Mouse (Mus musculus) kidney, adult 2 months (tissue): ENCODE measurements around the gene Zfp689. TPM values are rescaled to one million over a fixed set of nuclear protein-coding genes. Genes with fewer than 3 reads are reported as not detected.
A peak's percentile ranks its signal among the peaks of the same experiment; 100 is the strongest.
"Not testable (repeated sequence)": the region's sequence is repeated elsewhere in the genome, so short reads cannot be mapped to it uniquely, and the experiment has no call there.

Experiments used
- DNase-seq: peaks from one replicate; pipeline ENCODE4 v3.0.0; 2021
- H3K27ac ChIP-seq: fragments of 200-500 bp; 2 replicates; pipeline ENCODE4 v1.5.1; 2012; ENCODE audit warnings: low read depth, low read length, control low read depth, inconsistent platforms; ENCODE audit not compliant: insufficient read depth
- H3K27me3 ChIP-seq: fragments of 200-500 bp; replicated peaks from 2 replicates; pipeline ENCODE4 v1.6.1; 2012; ENCODE audit warnings: mild to moderate bottlenecking, moderate library complexity, low read length, inconsistent platforms; ENCODE audit not compliant: control insufficient read depth, insufficient read depth
- H3K36me3 ChIP-seq: fragments of 200-500 bp; 2 replicates; pipeline ENCODE4 v1.6.1; 2012; ENCODE audit warnings: mild to moderate bottlenecking, moderate library complexity, low read length, inconsistent platforms; ENCODE audit not compliant: control insufficient read depth, insufficient read depth
- H3K4me1 ChIP-seq: fragments of 200-500 bp; 2 replicates; pipeline ENCODE4 v1.6.1; 2011; ENCODE audit warnings: low read length; ENCODE audit not compliant: control insufficient read depth, insufficient read depth
- H3K4me3 ChIP-seq: fragments of 200-500 bp; 2 replicates; pipeline ENCODE4 v1.5.1; 2011; ENCODE audit warnings: mild to moderate bottlenecking, low read depth, low read length, control low read depth; ENCODE audit not compliant: insufficient read depth
- CTCF ChIP-seq: fragments of 200-500 bp; conservative IDR thresholded peaks from 2 replicates; pipeline ENCODE4 v1.5.1; 2011; ENCODE audit warnings: low read depth, mild to moderate bottlenecking, control low read depth, low read length, moderate library complexity, mixed read lengths; ENCODE audit not compliant: insufficient read depth, insufficient read length
- POLR2A ChIP-seq: fragments of 200-500 bp; IDR thresholded peaks from one replicate; pipeline ENCODE4 v1.6.1; 2011; ENCODE audit warnings: low read depth, low read length, control low read depth
- WGBS: fragments of 180-500 bp; shearing (Covaris S2); methylation state at CpG from one replicate; pipeline ENCODE4 v1.1.7; 2018; 5-methylcytosine and 5-hydroxymethylcytosine counted together
- polyA plus RNA-seq: library from polyadenylated mRNA; depleted of rRNA; stranded (reverse); fragments of >200 nt; gene quantifications from 2 replicates; pipeline ENCODE4 v1.2.3, GENCODE M21; 2012

Zfp689 gene
- polyA plus RNA-seq, 1 experiment: 3.0 TPM

- no peaks in the 10 kb centered on the region for H3K27me3 ChIP-seq
- no peak overlapping the region for H3K4me3 ChIP-seq
- TF ChIP-seq POLR2A: no peak
- no peak for TF ChIP-seq CTCF
- WGBS: 72% methylated on average over 2 of the region's 2 CpGs
- H3K36me3 ChIP-seq: no peaks in the 10 kb centered on the region
- H3K27ac ChIP-seq: peak overlapping the region; percentile 43
- peak; percentile 82 for DNase-seq
- peaks cover 4% of the 10 kb centered on the region; the same call in 1 of the 2 replicates for H3K4me1 ChIP-seq
Observed at GRCm38 (mm10) chr7:127425911-127426310, 23.0 kb downstream of the Zfp689 start.

- H3K4me3 ChIP-seq: no peak overlapping the region
- H3K36me3 ChIP-seq: no peaks in the 10 kb centered on the region
- peak overlapping the region; percentile 43 for H3K27ac ChIP-seq
- H3K27me3 ChIP-seq: no peaks in the 10 kb centered on the region
- TF ChIP-seq POLR2A (no peak), CTCF (no peak)
- 69% methylated on average over 3 of the region's 3 CpGs for WGBS
- peaks cover 4% of the 10 kb centered on the region; the same call in 1 of the 2 replicates for H3K4me1 ChIP-seq
- DNase-seq: peak; percentile 82
Observed at GRCm38 (mm10) chr7:127425291-127425690, 23.7 kb downstream of the Zfp689 start.

- Histone ChIP-seq H3K4me3 (peak overlapping the region; percentile 75), H3K27ac (peak overlapping the region; percentile 14; the same call in 1 of the 2 replicates), H3K4me1 (peaks cover 4% of the 10 kb centered on the region; the same call in 1 of the 2 replicates), H3K36me3 (peaks cover 1% of the 10 kb centered on the region; the same call in 1 of the 2 replicates), H3K27me3 (no peaks in the 10 kb centered on the region)
- under 1% methylated on average over 15 of the region's 15 CpGs for WGBS
- DNase-seq: peak; percentile 66
- TF ChIP-seq POLR2A (no peak), CTCF (no peak)
Observed at GRCm38 (mm10) chr7:127422247-127422646, 26.7 kb downstream of the Zfp689 start.

GRCm38 (mm10) chr7:127421388-127422191 lies 27.4 kb downstream of the Zfp689 start, which contains the start of gene Zfp688:
Zfp688 (minus strand) TSS chr7:127422068.
- peak; percentile 97 for DNase-seq
- H3K4me1 ChIP-seq: peaks cover 4% of the 10 kb centered on the region; the same call in 1 of the 2 replicates
- H3K36me3 ChIP-seq: peaks cover 1% of the 10 kb centered on the region; the same call in 1 of the 2 replicates
- H3K27ac ChIP-seq: peak within 1 kb of the TSS; percentile 44
- no peaks in the 10 kb centered on the region for H3K27me3 ChIP-seq
- TF ChIP-seq POLR2A (peak; percentile 56), CTCF (0 out of 2 replicates have a peak, but pooled peaks have one; percentile 17)
- WGBS: under 1% methylated on average over 48 of the region's 48 CpGs
- H3K4me3 ChIP-seq: peak within 1 kb of the TSS; percentile 75

- H3K4me1 ChIP-seq: peaks cover 2% of the 10 kb centered on the region; the same call in 1 of the 2 replicates
- no peak overlapping the region for H3K27ac ChIP-seq
- H3K27me3 ChIP-seq: no peaks in the 10 kb centered on the region; the same call in 1 of the 2 replicates
- H3K36me3 ChIP-seq: no peaks in the 10 kb centered on the region
- WGBS: 88% methylated on average over 2 of the region's 2 CpGs
- no peak overlapping the region for H3K4me3 ChIP-seq
- TF ChIP-seq CTCF: no peak
- no peak for TF ChIP-seq POLR2A
- no peak for DNase-seq
Observed at GRCm38 (mm10) chr7:127411418-127411817, 37.5 kb downstream of the Zfp689 start.

- not testable (repeated sequence) for H3K36me3 ChIP-seq, H3K27me3 ChIP-seq, H3K4me1 ChIP-seq
- peak; percentile 95 for DNase-seq
- Histone ChIP-seq H3K4me3 (peak within 1 kb of the TSS; percentile 77), H3K27ac (peak within 1 kb of the TSS; percentile 72)
- 1% methylated on average over 40 of the region's 40 CpGs for WGBS
- TF ChIP-seq CTCF: peak; percentile 73
- TF ChIP-seq POLR2A: peak; percentile 61
Observed at GRCm38 (mm10) chr7:127406002-127406987, 42.7 kb downstream of the Zfp689 start, which contains the start of gene Zfp764. Zfp764 (minus strand) TSS chr7:127406822.

GRCm38 (mm10) chr7:127404101-127404500 lies 44.9 kb downstream of the Zfp689 start:
- H3K36me3 ChIP-seq, H3K4me1 ChIP-seq, H3K27me3 ChIP-seq, H3K27ac ChIP-seq, H3K4me3 ChIP-seq, DNase-seq: not testable (repeated sequence)
- WGBS: 79% methylated on average over 6 of the region's 6 CpGs
